Mouse (Mus musculus) liver, adult 2 months (tissue): ENCODE data around the gene Hddc3.

Experiments
- CTCF ChIP-seq: fragments of 200-500 bp; IDR thresholded peaks from 2 replicates; pipeline ENCODE4 v1.5.1; 2011; ENCODE audit warnings: low read depth, low read length, control low read depth
- POLR2A ChIP-seq: fragments of 200-500 bp; IDR thresholded peaks from 2 replicates; pipeline ENCODE4 v1.6.1; 2011; ENCODE audit warnings: low read length, control low read depth; ENCODE audit not compliant: insufficient read depth; ENCODE audit errors: extremely low read depth

DNA sequence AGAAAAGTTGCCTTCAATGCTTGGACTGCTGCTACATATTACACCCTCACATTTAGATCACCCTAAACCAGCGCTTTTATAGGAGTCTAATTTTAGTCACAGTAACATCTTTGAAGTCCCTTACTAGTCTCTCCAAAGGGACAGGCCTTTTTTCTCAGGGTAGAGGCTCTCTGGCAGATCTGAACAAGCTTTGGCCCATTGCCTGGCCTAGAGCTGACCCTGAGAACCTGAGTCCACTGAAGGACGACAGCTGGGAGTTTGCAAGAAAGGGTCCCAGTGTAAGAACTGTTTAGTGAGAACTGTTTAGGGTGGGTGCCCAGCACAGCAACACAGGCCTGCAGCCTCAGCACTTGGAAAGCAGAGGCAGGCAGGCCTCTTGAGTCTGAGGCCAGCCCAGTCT lies 22.9 kb downstream of the Hddc3 start:
- TF ChIP-seq CTCF (no peak), POLR2A (no peak)
